Mouse (Mus musculus) limb, embryonic 13.5 days (tissue): ENCODE measurements around the gene Atp1a3. TPM values are rescaled to one million over a fixed set of nuclear protein-coding genes. Genes with fewer than 3 reads are reported as not detected.

Experiments
- ATAC-seq: fragments of 200-750 bp; cut with Nextera tagmentation; 2 replicates; pipeline ENCODE4 v1.8.0; 2017; ENCODE audit warnings: low read depth, moderate number of reproducible peaks, moderate TSS enrichment; ENCODE audit not compliant: low FRiP score
- H3K27ac ChIP-seq: fragments of 300-500 bp; sonication (generic); 2 replicates; pipeline ENCODE4 v1.5.1; 2015; ENCODE audit warnings: inconsistent platforms, mild to moderate bottlenecking, moderate library complexity
- H3K27me3 ChIP-seq: fragments of 300-500 bp; sonication (generic); 2 replicates; pipeline ENCODE4 v1.6.1; 2015; ENCODE audit warnings: mild to moderate bottlenecking, inconsistent platforms
- H3K36me3 ChIP-seq: fragments of 300-500 bp; sonication (generic); 2 replicates; pipeline ENCODE4 v1.6.1; 2015; ENCODE audit warnings: inconsistent platforms, mild to moderate bottlenecking, moderate library complexity
- H3K4me1 ChIP-seq: fragments of 300-500 bp; sonication (generic); 2 replicates; pipeline ENCODE4 v1.6.1; 2015; ENCODE audit warnings: inconsistent platforms
- H3K4me2 ChIP-seq: fragments of 300-500 bp; sonication (generic); replicated peaks from 2 replicates; pipeline ENCODE4 v1.6.1; 2015; ENCODE audit warnings: inconsistent platforms, mild to moderate bottlenecking, moderate library complexity
- H3K4me3 ChIP-seq: fragments of 300-500 bp; sonication (generic); 2 replicates; pipeline ENCODE4 v1.5.1; 2015; ENCODE audit warnings: moderate library complexity, mild to moderate bottlenecking, inconsistent platforms
- H3K9ac ChIP-seq: fragments of 300-500 bp; sonication (generic); 2 replicates; pipeline ENCODE4 v1.6.1; 2015; ENCODE audit warnings: mild to moderate bottlenecking, inconsistent platforms
- H3K9me3 ChIP-seq: fragments of 300-500 bp; sonication (generic); 2 replicates; pipeline ENCODE4 v1.6.1; 2016; ENCODE audit warnings: inconsistent platforms
- WGBS: fragments of 180-500 bp; shearing (Covaris S2); methylation state at CpG from one replicate; pipeline ENCODE4 v1.1.7; 2015; 5-methylcytosine and 5-hydroxymethylcytosine counted together
- polyA plus RNA-seq: library from polyadenylated mRNA; unstranded; fragments of >200 nt; fragmentation: Nextera tagmentation; extraction: Ambion mirVana; gene quantifications from 2 replicates; pipeline ENCODE4 v1.2.1, GENCODE M21; 2015

Atp1a3 gene
- polyA plus RNA-seq, 1 experiment from 2014 or later: 0.59 TPM

DNA sequence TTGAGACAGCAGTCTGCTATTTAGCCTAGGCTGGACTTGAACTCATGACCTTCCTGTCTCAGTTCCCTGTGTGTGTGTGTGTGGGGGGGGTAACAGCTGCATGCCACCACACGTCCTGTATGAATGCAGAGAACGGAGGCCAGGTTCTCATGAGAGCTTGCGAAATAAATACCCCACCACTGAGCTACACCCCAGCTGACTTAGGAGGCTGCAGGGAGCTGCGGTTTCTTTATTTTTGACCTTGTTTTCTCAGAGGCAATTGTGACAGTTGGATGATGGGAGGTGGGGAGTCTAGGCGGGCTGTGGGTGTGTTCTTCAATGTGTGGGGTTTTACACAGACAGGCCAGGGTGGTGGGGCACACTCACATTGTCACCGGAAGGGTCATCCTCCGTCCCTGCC lies 5.5 kb downstream of the Atp1a3 start:
- Histone ChIP-seq H3K36me3 (no peaks in the 10 kb centered on the region), H3K4me3 (no peak overlapping the region), H3K4me2 (no peak overlapping the region), H3K27me3 (peaks cover 26% of the 10 kb centered on the region), H3K9ac (no peak overlapping the region), H3K27ac (no peak overlapping the region), H3K4me1 (peaks cover 8% of the 10 kb centered on the region), H3K9me3 (no peaks in the 10 kb centered on the region)
- no peak for ATAC-seq
- 69% methylated on average over 7 of the region's 7 CpGs for WGBS

DNA sequence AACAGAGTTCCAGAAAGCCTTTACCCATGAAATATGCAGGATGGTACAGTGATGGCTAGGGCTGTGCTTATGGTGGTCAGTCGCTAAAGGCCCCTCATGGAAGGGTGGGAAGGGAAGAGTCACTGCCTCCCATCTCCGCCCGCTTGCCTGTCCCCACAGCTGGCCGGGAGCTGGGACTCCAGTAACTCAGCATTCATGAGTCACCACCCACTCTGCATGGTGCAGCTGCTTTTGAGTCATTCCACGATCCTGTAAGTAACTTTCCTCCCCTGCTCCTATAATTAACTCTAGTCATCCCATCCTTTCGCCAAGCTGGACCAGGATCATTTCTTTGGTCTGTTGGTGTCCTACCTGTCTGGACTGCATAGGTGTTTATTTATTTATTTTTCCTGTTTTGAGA lies 12.7 kb downstream of the Atp1a3 start:
- no peaks in the 10 kb centered on the region for H3K9me3 ChIP-seq
- no peaks in the 10 kb centered on the region for H3K36me3 ChIP-seq
- H3K27me3 ChIP-seq: peaks cover 14% of the 10 kb centered on the region
- H3K4me3 ChIP-seq: no peak overlapping the region
- ATAC-seq: no peak
- no peak overlapping the region for H3K27ac ChIP-seq
- H3K9ac ChIP-seq: no peak overlapping the region
- H3K4me2 ChIP-seq: no peak overlapping the region
- H3K4me1 ChIP-seq: no peaks in the 10 kb centered on the region
- WGBS: 69% methylated on average over 6 of the region's 6 CpGs

DNA sequence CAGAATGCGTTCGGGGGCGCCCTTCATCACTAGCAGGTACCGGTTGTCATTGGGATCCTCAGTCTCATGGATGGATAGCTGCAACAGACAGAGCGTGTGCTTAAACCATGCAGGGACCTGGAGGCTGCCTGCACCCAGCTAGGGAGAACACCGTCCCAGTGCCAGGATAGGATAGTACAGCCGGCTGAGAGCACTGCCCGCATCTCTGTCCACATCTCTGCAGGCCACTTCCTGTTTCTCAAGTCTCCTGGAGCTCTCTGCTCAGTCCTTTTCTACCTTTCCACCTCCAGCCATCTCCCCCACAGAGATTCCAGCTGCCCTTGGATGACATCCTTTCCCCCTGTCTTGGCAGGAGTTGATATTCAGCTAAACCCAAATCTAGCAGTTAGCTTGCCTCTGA lies 15.3 kb downstream of the Atp1a3 start:
- Histone ChIP-seq H3K9me3 (no peaks in the 10 kb centered on the region), H3K4me2 (no peak overlapping the region), H3K4me3 (no peak overlapping the region), H3K4me1 (no peaks in the 10 kb centered on the region), H3K9ac (no peak overlapping the region), H3K36me3 (no peaks in the 10 kb centered on the region), H3K27ac (no peak overlapping the region), H3K27me3 (peaks cover 14% of the 10 kb centered on the region)
- 81% methylated on average over 8 of the region's 8 CpGs for WGBS
- no peak for ATAC-seq

DNA sequence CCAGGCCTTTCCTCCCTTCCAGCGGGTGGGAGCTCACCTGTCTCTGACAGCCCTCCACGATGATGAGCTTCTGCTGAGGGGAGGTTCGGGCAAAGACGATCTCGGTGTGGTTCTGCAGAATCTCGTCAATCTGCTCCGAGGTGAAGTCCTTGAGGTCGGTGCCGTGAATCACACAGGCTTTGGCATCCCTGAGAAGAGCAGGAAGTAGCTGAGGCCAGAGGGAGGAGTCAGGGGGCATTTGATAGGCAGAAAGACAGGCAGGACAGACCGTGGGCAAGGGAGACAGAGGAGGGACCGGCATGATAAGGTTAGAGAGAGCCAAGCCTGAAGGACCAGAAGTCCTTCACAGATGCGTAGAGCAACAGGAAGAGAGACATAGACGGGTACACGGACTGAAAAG lies 17.8 kb downstream of the Atp1a3 start:
- 85% methylated on average over 14 of the region's 14 CpGs for WGBS
- no peak for ATAC-seq
- no peaks in the 10 kb centered on the region for H3K9me3 ChIP-seq
- no peak overlapping the region for H3K9ac ChIP-seq
- H3K4me1 ChIP-seq: no peaks in the 10 kb centered on the region
- peaks cover 10% of the 10 kb centered on the region for H3K27me3 ChIP-seq
- no peak overlapping the region for H3K4me3 ChIP-seq
- H3K27ac ChIP-seq: no peak overlapping the region
- no peak overlapping the region for H3K4me2 ChIP-seq
- H3K36me3 ChIP-seq: no peaks in the 10 kb centered on the region

DNA sequence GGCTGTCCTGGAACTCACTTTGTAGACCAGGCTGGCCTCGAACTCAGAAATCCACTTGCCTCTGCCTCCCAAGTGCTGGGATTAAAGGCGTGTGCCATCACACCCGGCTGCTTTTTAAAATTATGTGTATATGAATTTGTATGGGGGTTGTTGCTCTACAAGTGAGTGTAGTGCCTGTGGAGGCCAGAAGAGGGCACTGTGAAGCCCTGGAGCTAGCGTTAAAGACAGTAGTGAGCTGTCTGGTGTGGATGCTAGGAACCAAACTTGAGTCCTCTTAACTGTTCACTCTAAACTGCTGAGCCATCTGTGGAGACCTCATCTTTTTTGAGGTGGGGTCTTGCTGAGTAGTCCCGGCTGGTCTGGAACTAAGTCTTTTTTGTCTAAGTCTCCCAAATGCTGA lies 20.0 kb downstream of the Atp1a3 start:
- no peak for ATAC-seq
- no peaks in the 10 kb centered on the region for H3K36me3 ChIP-seq
- no peak overlapping the region for H3K9ac ChIP-seq
- no peaks in the 10 kb centered on the region for H3K4me1 ChIP-seq
- H3K4me3 ChIP-seq: no peak overlapping the region
- no peaks in the 10 kb centered on the region for H3K27me3 ChIP-seq
- no peaks in the 10 kb centered on the region for H3K9me3 ChIP-seq
- no peak overlapping the region for H3K4me2 ChIP-seq
- H3K27ac ChIP-seq: no peak overlapping the region
- 73% methylated on average over 5 of the region's 5 CpGs for WGBS

- WGBS: 82% methylated on average over 2 of the region's 2 CpGs
- Histone ChIP-seq H3K36me3 (no peaks in the 10 kb centered on the region), H3K4me3 (no peak overlapping the region), H3K4me1 (no peaks in the 10 kb centered on the region), H3K9me3 (no peaks in the 10 kb centered on the region), H3K27me3 (no peaks in the 10 kb centered on the region), H3K9ac (no peak overlapping the region), H3K4me2 (no peak overlapping the region), H3K27ac (no peak overlapping the region)
- no peak for ATAC-seq
Observed at GRCm38 (mm10) chr7:24984307-24984706, 21.5 kb downstream of the Atp1a3 start.

DNA sequence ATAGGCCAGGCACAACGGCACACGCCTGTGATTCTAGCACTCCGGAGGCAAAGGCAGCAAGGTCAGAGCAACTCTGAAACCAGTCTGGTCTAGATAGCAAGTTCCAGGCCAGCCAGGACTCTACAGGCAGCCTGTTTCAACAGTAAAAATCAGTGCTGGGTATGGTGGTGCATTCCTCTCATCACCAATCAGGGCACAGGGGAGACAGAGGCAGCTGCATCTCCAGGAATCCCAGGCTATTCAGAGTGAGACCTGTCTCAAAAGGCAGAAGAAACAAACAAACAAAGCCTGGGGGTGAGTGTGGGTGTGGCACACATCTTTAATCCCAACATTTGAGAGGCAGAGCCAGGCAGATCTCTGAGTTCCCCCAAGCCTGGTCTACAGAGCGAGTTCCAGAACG lies 22.4 kb downstream of the Atp1a3 start:
- H3K4me1 ChIP-seq: no peaks in the 10 kb centered on the region
- H3K9ac ChIP-seq: no peak overlapping the region
- H3K27me3 ChIP-seq: peaks cover 4% of the 10 kb centered on the region; the same call in 1 of the 2 replicates
- 88% methylated on average over 5 of the region's 5 CpGs for WGBS
- H3K27ac ChIP-seq: no peak overlapping the region
- ATAC-seq: no peak
- no peaks in the 10 kb centered on the region for H3K9me3 ChIP-seq
- no peak overlapping the region for H3K4me3 ChIP-seq
- H3K36me3 ChIP-seq: no peaks in the 10 kb centered on the region
- no peak overlapping the region for H3K4me2 ChIP-seq

DNA sequence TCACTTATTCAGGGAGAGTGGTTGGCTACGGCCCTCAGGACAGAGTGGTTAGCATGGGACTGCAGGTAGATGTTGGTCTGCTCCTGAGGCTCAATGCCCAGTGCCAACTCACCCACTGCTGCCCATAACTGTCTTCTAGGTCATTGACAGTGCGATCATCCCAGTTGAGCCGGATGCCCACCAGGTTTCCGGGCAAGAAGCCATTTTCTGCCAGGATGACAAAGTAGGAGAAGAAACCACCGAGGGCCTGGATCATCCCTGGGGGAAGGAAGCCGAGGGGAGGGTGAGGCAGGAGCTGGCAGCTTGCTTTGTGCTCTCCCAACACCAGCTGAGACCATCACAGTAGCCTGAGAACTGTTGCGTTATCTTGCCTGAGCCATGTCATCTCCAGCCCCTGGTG lies 25.3 kb downstream of the Atp1a3 start:
- Histone ChIP-seq H3K4me3 (no peak overlapping the region), H3K9me3 (no peaks in the 10 kb centered on the region), H3K27ac (no peak overlapping the region), H3K4me2 (no peak overlapping the region), H3K4me1 (no peaks in the 10 kb centered on the region), H3K9ac (no peak overlapping the region), H3K27me3 (peaks cover 4% of the 10 kb centered on the region; the same call in 1 of the 2 replicates), H3K36me3 (no peaks in the 10 kb centered on the region)
- 81% methylated on average over 7 of the region's 7 CpGs for WGBS
- no peak for ATAC-seq

DNA sequence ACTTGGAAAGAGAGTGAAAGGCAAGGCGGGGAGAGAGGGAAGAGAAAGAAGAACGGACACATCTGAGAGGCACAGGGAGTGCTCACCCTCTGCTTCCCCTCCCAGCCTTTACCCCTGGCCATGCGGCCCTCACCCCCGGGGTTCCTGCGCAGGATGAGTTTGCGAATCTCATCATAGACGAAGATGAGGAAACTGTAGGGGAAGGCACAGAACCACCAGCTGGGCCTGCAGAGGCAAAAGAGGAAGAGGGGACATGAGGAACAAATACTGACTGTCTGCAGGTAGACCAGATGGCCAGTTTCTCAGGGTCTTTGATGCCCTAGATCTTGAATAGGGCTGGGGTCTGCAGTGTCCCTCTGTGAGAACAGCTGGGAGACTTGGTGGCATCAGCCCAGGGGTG lies 27.0 kb downstream of the Atp1a3 start:
- ATAC-seq: no peak
- Histone ChIP-seq H3K4me3 (no peak overlapping the region), H3K4me1 (no peaks in the 10 kb centered on the region), H3K27ac (no peak overlapping the region), H3K27me3 (peaks cover 4% of the 10 kb centered on the region; the same call in 1 of the 2 replicates), H3K9ac (no peak overlapping the region), H3K9me3 (no peaks in the 10 kb centered on the region), H3K4me2 (no peak overlapping the region), H3K36me3 (no peaks in the 10 kb centered on the region)
- WGBS: 88% methylated on average over 7 of the region's 7 CpGs

- Histone ChIP-seq H3K4me3 (no peak overlapping the region), H3K4me2 (no peak overlapping the region), H3K27me3 (peaks cover 4% of the 10 kb centered on the region; the same call in 1 of the 2 replicates), H3K9ac (no peak overlapping the region), H3K36me3 (peaks cover 2% of the 10 kb centered on the region), H3K27ac (no peak overlapping the region), H3K9me3 (no peaks in the 10 kb centered on the region), H3K4me1 (peaks cover 8% of the 10 kb centered on the region)
- WGBS: 29% methylated on average over 9 of the region's 9 CpGs
- no peak for ATAC-seq
Observed at GRCm38 (mm10) chr7:24974893-24975595, 30.7 kb downstream of the Atp1a3 start.

DNA sequence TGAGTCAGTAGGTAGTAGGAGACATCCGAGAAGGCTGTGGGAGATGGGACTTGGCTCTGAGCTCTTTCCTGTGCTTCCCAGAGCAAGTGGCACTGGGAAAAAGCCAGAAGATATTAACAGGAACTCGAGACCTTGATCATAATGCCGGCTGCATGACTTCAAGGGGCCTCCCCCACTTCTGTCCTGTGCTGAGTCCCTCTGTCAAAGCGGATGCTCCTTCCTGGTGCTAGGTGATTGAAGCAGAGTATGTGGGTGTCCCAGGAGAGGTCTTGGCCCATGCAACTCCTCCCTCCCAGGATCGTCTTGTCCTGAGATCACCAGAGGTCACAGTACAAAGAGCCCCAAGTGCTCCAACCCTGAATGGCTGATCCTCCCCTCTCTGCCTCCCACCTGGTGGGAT lies 31.9 kb downstream of the Atp1a3 start:
- Histone ChIP-seq H3K9ac (no peak overlapping the region), H3K4me1 (peaks cover 8% of the 10 kb centered on the region), H3K27me3 (peaks cover 3% of the 10 kb centered on the region; the same call in 1 of the 2 replicates), H3K9me3 (no peaks in the 10 kb centered on the region), H3K27ac (no peak overlapping the region), H3K36me3 (peaks cover 8% of the 10 kb centered on the region), H3K4me3 (no peak overlapping the region), H3K4me2 (no peak overlapping the region)
- no peak for ATAC-seq
- 73% methylated on average over 5 of the region's 5 CpGs for WGBS

DNA sequence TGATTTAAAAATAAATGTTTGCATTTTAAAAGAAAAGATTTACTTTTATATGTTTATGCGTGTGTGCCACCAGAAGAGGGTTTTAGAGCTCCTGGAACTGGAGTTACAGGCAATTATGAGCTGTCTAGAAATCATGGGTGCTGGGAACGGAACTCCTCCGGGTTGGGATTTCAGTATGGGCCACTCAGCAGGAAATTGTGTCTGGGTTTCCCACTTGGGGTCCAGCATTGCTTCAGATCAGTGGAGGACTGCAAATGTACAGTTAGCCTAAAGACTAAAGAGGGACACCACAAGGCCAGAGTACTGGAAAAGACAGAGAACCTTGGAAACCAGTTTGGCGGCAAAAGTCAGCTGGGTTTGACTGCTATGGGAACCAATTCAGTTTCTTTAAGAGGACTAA lies 32.5 kb downstream of the Atp1a3 start:
- H3K9me3 ChIP-seq: no peaks in the 10 kb centered on the region
- no peak overlapping the region for H3K27ac ChIP-seq
- ATAC-seq: no peak
- H3K4me1 ChIP-seq: peaks cover 8% of the 10 kb centered on the region
- no peaks in the 10 kb centered on the region for H3K27me3 ChIP-seq
- no peak overlapping the region for H3K4me3 ChIP-seq
- WGBS: 78% methylated on average over 4 of the region's 4 CpGs
- H3K9ac ChIP-seq: no peak overlapping the region
- H3K36me3 ChIP-seq: peaks cover 8% of the 10 kb centered on the region
- H3K4me2 ChIP-seq: no peak overlapping the region
